Mouse (Mus musculus) liver, embryonic 15.5 days (tissue): ENCODE measurements around the gene Ush2a. TPM values are rescaled to one million over a fixed set of nuclear protein-coding genes. Genes with fewer than 3 reads are reported as not detected.

Source experiments
- ATAC-seq: fragments of 200-750 bp; cut with Nextera tagmentation; 2 replicates; pipeline ENCODE4 v1.8.0; 2017; ENCODE audit warnings: moderate number of reproducible peaks, mild to moderate bottlenecking, moderate library complexity; ENCODE audit not compliant: insufficient read depth
- H3K27ac ChIP-seq: fragments of 300-500 bp; sonication (generic); replicated peaks from 2 replicates; pipeline ENCODE4 v1.5.1; 2015; ENCODE audit warnings: mild to moderate bottlenecking, inconsistent platforms
- H3K27me3 ChIP-seq: fragments of 300-500 bp; sonication (generic); 2 replicates; pipeline ENCODE4 v1.6.1; 2015; ENCODE audit warnings: mild to moderate bottlenecking, inconsistent platforms
- H3K36me3 ChIP-seq: fragments of 300-500 bp; sonication (generic); replicated peaks from 2 replicates; pipeline ENCODE4 v1.6.1; 2015; ENCODE audit warnings: moderate library complexity, mild to moderate bottlenecking, inconsistent platforms
- H3K4me1 ChIP-seq: fragments of 300-500 bp; sonication (generic); replicated peaks from 2 replicates; pipeline ENCODE4 v1.6.1; 2015; ENCODE audit warnings: inconsistent platforms
- H3K4me2 ChIP-seq: fragments of 300-500 bp; sonication (generic); 2 replicates; pipeline ENCODE4 v1.6.1; 2015; ENCODE audit warnings: moderate library complexity, mild to moderate bottlenecking, inconsistent platforms
- H3K4me3 ChIP-seq: fragments of 300-500 bp; sonication (generic); replicated peaks from 2 replicates; pipeline ENCODE4 v1.5.1; 2015; ENCODE audit warnings: mild to moderate bottlenecking, inconsistent platforms
- H3K9ac ChIP-seq: fragments of 300-500 bp; sonication (generic); 2 replicates; pipeline ENCODE4 v1.6.1; 2015; ENCODE audit warnings: moderate library complexity, mild to moderate bottlenecking, inconsistent platforms
- H3K9me3 ChIP-seq: fragments of 300-500 bp; sonication (generic); replicated peaks from 2 replicates; pipeline ENCODE4 v1.6.1; 2016; ENCODE audit warnings: inconsistent platforms
- WGBS: fragments of 180-500 bp; shearing (Covaris S2); methylation state at CpG from one replicate; pipeline ENCODE4 v1.1.7; 2015; ENCODE audit warnings: mixed read lengths; ENCODE audit not compliant: insufficient replicate concordance; 5-methylcytosine and 5-hydroxymethylcytosine counted together
- polyA plus RNA-seq: library from polyadenylated mRNA; unstranded; fragments of >200 nt; fragmentation: Nextera tagmentation; extraction: Ambion mirVana; gene quantifications from 2 replicates; pipeline ENCODE4 v1.2.1, GENCODE M21; 2015

Gene Ush2a
- polyA plus RNA-seq, 1 experiment from 2014 or later: not detected

- 13% methylated on average over 2 of the region's 2 CpGs for WGBS
- Histone ChIP-seq H3K27me3 (no peaks in the 10 kb centered on the region), H3K4me1 (peaks cover 25% of the 10 kb centered on the region), H3K4me3 (no peak overlapping the region), H3K27ac (peak overlapping the region; percentile 63), H3K4me2 (0 out of 2 replicates have a peak overlapping the region, but pooled peaks have one; percentile 0), H3K9ac (no peak overlapping the region), H3K9me3 (no peaks in the 10 kb centered on the region), H3K36me3 (no peaks in the 10 kb centered on the region)
- peak; percentile 86 for ATAC-seq
Observed at GRCm38 (mm10) chr1:188387820-188388471, 126.1 kb downstream of the Ush2a start.

- no peak for ATAC-seq
Observed at GRCm38 (mm10) chr1:188390080-188390479, 128.3 kb downstream of the Ush2a start.

DNA sequence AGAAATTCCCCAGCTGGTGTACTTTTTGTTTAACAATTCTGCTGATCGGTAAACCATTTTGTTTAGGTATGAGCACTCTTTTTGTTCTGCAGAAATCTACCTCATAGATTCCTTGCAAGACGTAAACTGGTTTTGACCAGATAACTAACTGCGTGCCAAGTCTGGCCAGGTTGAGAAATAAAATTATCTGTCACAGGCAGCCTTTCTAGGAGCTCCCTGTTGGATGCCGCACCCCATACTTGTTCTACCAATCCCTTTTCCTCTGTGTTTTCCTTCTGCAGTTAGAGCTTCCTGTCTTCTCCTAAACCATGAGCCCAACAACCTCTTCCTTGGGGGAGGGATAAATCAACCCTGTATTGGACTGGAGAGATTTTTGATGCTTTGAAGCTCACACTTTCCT, 145.4 kb downstream of the Ush2a start:
- H3K27ac ChIP-seq: no peak overlapping the region
- H3K27me3 ChIP-seq: no peaks in the 10 kb centered on the region
- 0 out of 2 replicates have a peak, but pooled peaks cover 6% of the 10 kb centered on the region for H3K4me1 ChIP-seq
- H3K9ac ChIP-seq: no peak overlapping the region
- 41% methylated on average over 4 of the region's 4 CpGs for WGBS
- no peaks in the 10 kb centered on the region for H3K9me3 ChIP-seq
- no peak overlapping the region for H3K4me2 ChIP-seq
- H3K4me3 ChIP-seq: no peak overlapping the region
- peak; percentile 42; the same call in 1 of the 2 replicates for ATAC-seq
- H3K36me3 ChIP-seq: no peaks in the 10 kb centered on the region

More at GRCm38 (mm10) chr1:188390080-188390479, 128.3 kb downstream of the Ush2a start:
- H3K27me3 ChIP-seq: no peaks in the 10 kb centered on the region
- H3K4me2 ChIP-seq: no peak overlapping the region
- H3K9me3 ChIP-seq: no peaks in the 10 kb centered on the region
- no peak overlapping the region for H3K27ac ChIP-seq
- peaks cover 21% of the 10 kb centered on the region for H3K4me1 ChIP-seq
- 61% methylated on average over 6 of the region's 6 CpGs for WGBS
- H3K4me3 ChIP-seq: no peak overlapping the region
- H3K36me3 ChIP-seq: no peaks in the 10 kb centered on the region
- H3K9ac ChIP-seq: no peak overlapping the region

GRCm38 (mm10) chr1:188407613-188408386, 146.0 kb downstream of the Ush2a start:
- no peaks in the 10 kb centered on the region for H3K36me3 ChIP-seq
- no peaks in the 10 kb centered on the region for H3K9me3 ChIP-seq
- no peak overlapping the region for H3K4me2 ChIP-seq
- ATAC-seq: peak; percentile 28; the same call in 1 of the 2 replicates
- H3K4me1 ChIP-seq: 0 out of 2 replicates have a peak, but pooled peaks cover 6% of the 10 kb centered on the region
- H3K4me3 ChIP-seq: no peak overlapping the region
- WGBS: 52% methylated on average over 8 of the region's 8 CpGs
- no peak overlapping the region for H3K9ac ChIP-seq
- no peak overlapping the region for H3K27ac ChIP-seq
- no peaks in the 10 kb centered on the region for H3K27me3 ChIP-seq

GRCm38 (mm10) chr1:188410547-188410946, 148.7 kb downstream of the Ush2a start:
- Histone ChIP-seq H3K27me3 (no peaks in the 10 kb centered on the region), H3K9ac (no peak overlapping the region), H3K36me3 (no peaks in the 10 kb centered on the region), H3K4me2 (no peak overlapping the region), H3K4me3 (no peak overlapping the region), H3K9me3 (no peaks in the 10 kb centered on the region), H3K4me1 (0 out of 2 replicates have a peak, but pooled peaks cover 6% of the 10 kb centered on the region), H3K27ac (no peak overlapping the region)
- no peak for ATAC-seq
- 39% methylated on average over 3 of the region's 3 CpGs for WGBS

- Histone ChIP-seq H3K36me3 (no peaks in the 10 kb centered on the region), H3K4me3 (no peak overlapping the region), H3K9ac (no peak overlapping the region), H3K4me1 (no peaks in the 10 kb centered on the region), H3K4me2 (no peak overlapping the region), H3K27ac (no peak overlapping the region), H3K27me3 (no peaks in the 10 kb centered on the region), H3K9me3 (no peaks in the 10 kb centered on the region)
- ATAC-seq: no peak
- 52% methylated on average over 2 of the region's 2 CpGs for WGBS
Observed at GRCm38 (mm10) chr1:188420543-188420942, 158.7 kb downstream of the Ush2a start.

DNA sequence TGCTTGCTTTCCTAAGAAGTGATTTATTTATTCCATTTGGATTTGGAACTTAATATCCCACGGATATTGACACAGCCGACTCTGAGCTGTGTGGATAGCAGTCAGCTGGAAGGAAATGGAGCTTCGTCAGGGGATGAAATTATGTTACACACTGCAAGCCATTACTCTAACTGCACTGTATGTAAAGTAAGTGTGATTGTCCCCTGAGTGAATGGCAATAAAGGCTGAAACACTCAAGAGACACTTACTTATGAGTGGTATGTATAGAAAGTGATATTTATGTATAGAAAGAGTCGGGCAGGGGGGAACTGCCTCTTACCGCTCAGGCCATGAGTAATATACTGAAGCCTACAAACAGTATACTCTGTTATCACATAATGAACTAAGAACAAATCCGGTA, 166.3 kb downstream of the Ush2a start:
- Histone ChIP-seq H3K4me3 (no peak overlapping the region), H3K4me1 (no peaks in the 10 kb centered on the region), H3K27me3 (no peaks in the 10 kb centered on the region), H3K36me3 (no peaks in the 10 kb centered on the region), H3K9me3 (no peaks in the 10 kb centered on the region), H3K27ac (no peak overlapping the region), H3K4me2 (no peak overlapping the region), H3K9ac (no peak overlapping the region)
- no peak for ATAC-seq
- 69% methylated on average over 6 of the region's 6 CpGs for WGBS

DNA sequence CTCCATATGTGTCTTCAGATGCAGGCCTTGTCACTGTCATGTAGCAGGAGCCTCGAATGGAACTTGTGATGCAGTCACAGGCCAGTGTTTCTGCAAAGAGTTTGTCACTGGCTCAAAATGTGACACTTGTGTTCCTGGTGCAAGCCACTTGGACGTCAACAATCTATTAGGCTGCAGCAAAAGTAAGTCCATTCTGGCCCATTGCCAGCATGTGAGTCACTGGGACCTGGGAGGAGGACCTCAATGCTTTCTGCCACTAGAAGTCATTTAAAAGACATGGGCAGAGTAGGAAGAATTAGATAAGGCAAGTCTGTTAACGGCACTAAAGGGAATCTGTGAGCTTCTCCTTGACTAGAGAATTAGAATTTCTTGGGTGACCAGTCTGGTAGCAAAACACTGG, 168.9 kb downstream of the Ush2a start:
- Histone ChIP-seq H3K27me3 (no peaks in the 10 kb centered on the region), H3K4me2 (no peak overlapping the region), H3K4me3 (no peak overlapping the region), H3K9me3 (no peaks in the 10 kb centered on the region), H3K9ac (no peak overlapping the region), H3K27ac (no peak overlapping the region), H3K4me1 (no peaks in the 10 kb centered on the region), H3K36me3 (no peaks in the 10 kb centered on the region)
- WGBS: 34% methylated on average over 3 of the region's 3 CpGs
- no peak for ATAC-seq

DNA sequence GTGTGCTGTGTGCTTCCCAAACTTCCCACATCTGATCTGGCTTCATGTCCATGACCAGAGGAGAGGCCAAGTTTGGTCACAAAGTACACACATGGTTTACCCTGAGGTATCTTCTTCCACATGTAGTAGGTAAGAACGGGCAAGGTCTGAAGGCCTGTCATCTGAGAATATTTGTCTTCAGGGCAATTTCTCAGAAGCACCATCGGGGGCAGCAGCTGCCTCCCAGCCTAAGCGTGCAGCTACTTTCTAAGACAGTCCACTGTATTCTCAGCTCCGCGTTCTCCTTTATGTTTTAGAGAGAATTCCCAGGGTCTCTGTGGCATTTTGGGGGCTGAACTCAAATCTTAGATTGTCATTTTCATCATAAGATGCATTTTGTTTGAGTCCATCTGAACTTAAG, 186.1 kb downstream of the Ush2a start:
- Histone ChIP-seq H3K4me1 (no peaks in the 10 kb centered on the region), H3K4me3 (no peak overlapping the region), H3K4me2 (no peak overlapping the region), H3K9me3 (no peaks in the 10 kb centered on the region), H3K27ac (no peak overlapping the region), H3K9ac (no peak overlapping the region), H3K36me3 (no peaks in the 10 kb centered on the region), H3K27me3 (no peaks in the 10 kb centered on the region)
- no peak for ATAC-seq
- WGBS: 52% methylated on average over 5 of the region's 5 CpGs

GRCm38 (mm10) chr1:188456466-188457175, 194.8 kb downstream of the Ush2a start:
- Histone ChIP-seq H3K4me2 (no peak overlapping the region), H3K4me3 (no peak overlapping the region), H3K4me1 (no peaks in the 10 kb centered on the region), H3K27ac (no peak overlapping the region), H3K9me3 (no peaks in the 10 kb centered on the region), H3K36me3 (no peaks in the 10 kb centered on the region), H3K9ac (no peak overlapping the region), H3K27me3 (no peaks in the 10 kb centered on the region)
- ATAC-seq: no peak
- WGBS: 71% methylated on average over 13 of the region's 13 CpGs
